Mouse (Mus musculus): ENCODE measurements at regions not wholly inside any gene's neighbourhood (a gene's known extent, or its start where the extent isn't known, plus 50 kb on each side); places are given as distances from the start of the nearest gene placed in this dataset.

GRCm38 (mm10) chr1:81516575-81517210 is 439.9 kb downstream of the Nyap2 start:
- ATAC-seq (ENCODE audit: low FRiP score, low TSS enrichment), result peak; percentile 66; the same call in 1 of the 2 replicates
- no peaks in the 10 kb centered on the region for H3K9me3 ChIP-seq (ENCODE audit: control insufficient read depth, low read length)
- H3K27me3 ChIP-seq (ENCODE audit: control insufficient read depth, insufficient read depth, low read length), result no peaks in the 10 kb centered on the region
- H3K4me2 ChIP-seq (replicated peaks; ENCODE audit: low read depth, low read length), result no peak overlapping the region
- no peaks in the 10 kb centered on the region for H3K4me1 ChIP-seq (ENCODE audit: control insufficient read depth, insufficient read depth, low read length)
- H3K36me3 ChIP-seq (ENCODE audit: control insufficient read depth, insufficient read depth, low read length), result no peaks in the 10 kb centered on the region
- no peak overlapping the region for H3K4me3 ChIP-seq (ENCODE audit: low read length)
- WGBS, result 60% methylated on average over 10 of the region's 10 CpGs
- no peak overlapping the region for H3K27ac ChIP-seq (ENCODE audit: low read depth, low read length)
- H3K9ac ChIP-seq (ENCODE audit: low read depth, low read length), result no peak overlapping the region

GRCm38 (mm10) chr1:81520420-81521273 is 443.9 kb downstream of the Nyap2 start:
- H3K36me3 ChIP-seq (ENCODE audit: control insufficient read depth, insufficient read depth, low read length), result no peaks in the 10 kb centered on the region
- H3K9me3 ChIP-seq (ENCODE audit: control insufficient read depth, low read length), result no peaks in the 10 kb centered on the region
- ATAC-seq (ENCODE audit: low FRiP score, low TSS enrichment), result no peak
- no peak overlapping the region for H3K27ac ChIP-seq (ENCODE audit: low read depth, low read length)
- WGBS, result 84% methylated on average over 9 of the region's 9 CpGs
- H3K4me3 ChIP-seq (ENCODE audit: low read length), result no peak overlapping the region
- no peak overlapping the region for H3K4me2 ChIP-seq (replicated peaks; ENCODE audit: low read depth, low read length)
- no peaks in the 10 kb centered on the region for H3K4me1 ChIP-seq (ENCODE audit: control insufficient read depth, insufficient read depth, low read length)
- H3K27me3 ChIP-seq (ENCODE audit: control insufficient read depth, insufficient read depth, low read length), result no peaks in the 10 kb centered on the region
- H3K9ac ChIP-seq (ENCODE audit: low read depth, low read length), result no peak overlapping the region

- H3K27me3 ChIP-seq (ENCODE audit: control insufficient read depth, insufficient read depth, low read length), result no peaks in the 10 kb centered on the region
These were observed 446.2 kb downstream of the Nyap2 start for GRCm38 (mm10) chr1:81522929-81523328.

GRCm38 (mm10) chr1:81525821-81526220 is 449.1 kb downstream of the Nyap2 start:
- Histone ChIP-seq H3K27me3 (ENCODE audit: control insufficient read depth, insufficient read depth, low read length) (no peaks in the 10 kb centered on the region), H3K4me2 (replicated peaks; ENCODE audit: low read depth, low read length) (no peak overlapping the region), H3K36me3 (ENCODE audit: control insufficient read depth, insufficient read depth, low read length) (no peaks in the 10 kb centered on the region), H3K4me1 (ENCODE audit: control insufficient read depth, insufficient read depth, low read length) (no peaks in the 10 kb centered on the region), H3K4me3 (ENCODE audit: low read length) (no peak overlapping the region), H3K9me3 (ENCODE audit: control insufficient read depth, low read length) (no peaks in the 10 kb centered on the region), H3K9ac (ENCODE audit: low read depth, low read length) (no peak overlapping the region), H3K27ac (ENCODE audit: low read depth, low read length) (no peak overlapping the region)
- ATAC-seq (ENCODE audit: low FRiP score, low TSS enrichment), result no peak

More at GRCm38 (mm10) chr1:81522929-81523328, 446.2 kb downstream of the Nyap2 start:
- Histone ChIP-seq H3K4me2 (replicated peaks; ENCODE audit: low read depth, low read length) (no peak overlapping the region), H3K4me3 (ENCODE audit: low read length) (no peak overlapping the region), H3K27ac (ENCODE audit: low read depth, low read length) (no peak overlapping the region), H3K4me1 (ENCODE audit: control insufficient read depth, insufficient read depth, low read length) (no peaks in the 10 kb centered on the region), H3K9me3 (ENCODE audit: control insufficient read depth, low read length) (no peaks in the 10 kb centered on the region), H3K9ac (ENCODE audit: low read depth, low read length) (no peak overlapping the region), H3K36me3 (ENCODE audit: control insufficient read depth, insufficient read depth, low read length) (no peaks in the 10 kb centered on the region)
- WGBS, result 83% methylated on average over 3 of the region's 3 CpGs
- no peak for ATAC-seq (ENCODE audit: low FRiP score, low TSS enrichment)

GRCm38 (mm10) chr1:81537836-81538235 is 461.1 kb downstream of the Nyap2 start:
- WGBS, result 69% methylated on average over 5 of the region's 5 CpGs
- Histone ChIP-seq H3K4me2 (replicated peaks; ENCODE audit: low read depth, low read length) (no peak overlapping the region), H3K27ac (ENCODE audit: low read depth, low read length) (no peak overlapping the region), H3K9me3 (ENCODE audit: control insufficient read depth, low read length) (no peaks in the 10 kb centered on the region), H3K4me1 (ENCODE audit: control insufficient read depth, insufficient read depth, low read length) (no peaks in the 10 kb centered on the region), H3K4me3 (ENCODE audit: low read length) (no peak overlapping the region), H3K36me3 (ENCODE audit: control insufficient read depth, insufficient read depth, low read length) (no peaks in the 10 kb centered on the region), H3K9ac (ENCODE audit: low read depth, low read length) (no peak overlapping the region), H3K27me3 (ENCODE audit: control insufficient read depth, insufficient read depth, low read length) (no peaks in the 10 kb centered on the region)
- no peak for ATAC-seq (ENCODE audit: low FRiP score, low TSS enrichment)

GRCm38 (mm10) chr1:81539591-81540311 is 463.0 kb downstream of the Nyap2 start:
- Histone ChIP-seq H3K9me3 (ENCODE audit: control insufficient read depth, low read length) (no peaks in the 10 kb centered on the region), H3K27me3 (ENCODE audit: control insufficient read depth, insufficient read depth, low read length) (no peaks in the 10 kb centered on the region), H3K27ac (ENCODE audit: low read depth, low read length) (no peak overlapping the region), H3K9ac (ENCODE audit: low read depth, low read length) (no peak overlapping the region), H3K4me1 (ENCODE audit: control insufficient read depth, insufficient read depth, low read length) (no peaks in the 10 kb centered on the region), H3K4me2 (replicated peaks; ENCODE audit: low read depth, low read length) (no peak overlapping the region), H3K4me3 (ENCODE audit: low read length) (no peak overlapping the region), H3K36me3 (ENCODE audit: control insufficient read depth, insufficient read depth, low read length) (no peaks in the 10 kb centered on the region)
- no peak for ATAC-seq (ENCODE audit: low FRiP score, low TSS enrichment)
- 85% methylated on average over 5 of the region's 5 CpGs for WGBS

GRCm38 (mm10) chr1:81548906-81549305 is 472.2 kb downstream of the Nyap2 start:
- no peak overlapping the region for H3K4me2 ChIP-seq (replicated peaks; ENCODE audit: low read depth, low read length)
- H3K9ac ChIP-seq (ENCODE audit: low read depth, low read length), result no peak overlapping the region
- no peaks in the 10 kb centered on the region for H3K4me1 ChIP-seq (ENCODE audit: control insufficient read depth, insufficient read depth, low read length)
- ATAC-seq (ENCODE audit: low FRiP score, low TSS enrichment), result no peak
- no peaks in the 10 kb centered on the region for H3K9me3 ChIP-seq (ENCODE audit: control insufficient read depth, low read length)
- 74% methylated on average over 2 of the region's 2 CpGs for WGBS
- no peak overlapping the region for H3K27ac ChIP-seq (ENCODE audit: low read depth, low read length)
- no peaks in the 10 kb centered on the region for H3K36me3 ChIP-seq (ENCODE audit: control insufficient read depth, insufficient read depth, low read length)
- H3K4me3 ChIP-seq (ENCODE audit: low read length), result no peak overlapping the region
- H3K27me3 ChIP-seq (ENCODE audit: control insufficient read depth, insufficient read depth, low read length), result no peaks in the 10 kb centered on the region

GRCm38 (mm10) chr1:81549706-81550105 is 473.0 kb downstream of the Nyap2 start:
- 88% methylated on average over 5 of the region's 5 CpGs for WGBS
- Histone ChIP-seq H3K4me3 (ENCODE audit: low read length) (no peak overlapping the region), H3K9ac (ENCODE audit: low read depth, low read length) (no peak overlapping the region), H3K9me3 (ENCODE audit: control insufficient read depth, low read length) (no peaks in the 10 kb centered on the region), H3K27me3 (ENCODE audit: control insufficient read depth, insufficient read depth, low read length) (no peaks in the 10 kb centered on the region), H3K4me1 (ENCODE audit: control insufficient read depth, insufficient read depth, low read length) (no peaks in the 10 kb centered on the region), H3K4me2 (replicated peaks; ENCODE audit: low read depth, low read length) (no peak overlapping the region), H3K27ac (ENCODE audit: low read depth, low read length) (no peak overlapping the region), H3K36me3 (ENCODE audit: control insufficient read depth, insufficient read depth, low read length) (no peaks in the 10 kb centered on the region)
- ATAC-seq (ENCODE audit: low FRiP score, low TSS enrichment), result no peak

GRCm38 (mm10) chr1:81552731-81553130 is 476.0 kb downstream of the Nyap2 start:
- no peaks in the 10 kb centered on the region for H3K36me3 ChIP-seq (ENCODE audit: control insufficient read depth, insufficient read depth, low read length)
- ATAC-seq (ENCODE audit: low FRiP score, low TSS enrichment), result no peak
- H3K4me2 ChIP-seq (replicated peaks; ENCODE audit: low read depth, low read length), result no peak overlapping the region
- no peak overlapping the region for H3K27ac ChIP-seq (ENCODE audit: low read depth, low read length)
- 88% methylated on average over 3 of the region's 3 CpGs for WGBS
- no peak overlapping the region for H3K4me3 ChIP-seq (ENCODE audit: low read length)
- H3K9me3 ChIP-seq (ENCODE audit: control insufficient read depth, low read length), result no peaks in the 10 kb centered on the region
- no peaks in the 10 kb centered on the region for H3K27me3 ChIP-seq (ENCODE audit: control insufficient read depth, insufficient read depth, low read length)
- H3K4me1 ChIP-seq (ENCODE audit: control insufficient read depth, insufficient read depth, low read length), result no peaks in the 10 kb centered on the region
- no peak overlapping the region for H3K9ac ChIP-seq (ENCODE audit: low read depth, low read length)

All from kidney, embryonic 14.5 days (tissue).